Mouse (Mus musculus) MEL (cell line): ENCODE data around the gene Zfp652. TPM values are rescaled to one million over a fixed set of nuclear protein-coding genes. Genes with fewer than 3 reads are reported as not detected.

Experiments used
- DNase-seq: peaks from one replicate; pipeline ENCODE4 v3.0.0; 2011; ENCODE audit warnings: low read depth, low spot score
- H3K27ac ChIP-seq: 2 replicates; pipeline ENCODE4 v1.5.1; 2012; ENCODE audit warnings: low read depth, mild to moderate bottlenecking, control low read depth, low read length, moderate library complexity; ENCODE audit not compliant: control insufficient read depth
- H3K27me3 ChIP-seq, 2 experiments: fragments of 150-350 bp in 1 of 2; sonication (generic) in 1 of 2; 2 replicates each; pipeline ENCODE4 v1.6.1; 2012; ENCODE audit warnings: low read length in 2 of 2, mild to moderate bottlenecking in 2 of 2, improper control_type of control experiment in 1 of 2, moderate library complexity in 1 of 2; ENCODE audit not compliant: insufficient read depth in 2 of 2, control insufficient read depth in 1 of 2
- H3K36me3 ChIP-seq, 2 experiments: 2 replicates each; pipeline ENCODE4 v1.6.1; 2012 to 2014; ENCODE audit warnings: low read length in 2 of 2, improper control_type of control experiment in 1 of 2, inconsistent platforms in 1 of 2, mild to moderate bottlenecking in 1 of 2; ENCODE audit not compliant: insufficient read depth in 2 of 2, control insufficient read depth in 1 of 2
- H3K4me1 ChIP-seq, 2 experiments: fragments of 150-350 bp in 1 of 2; sonication (generic) in 1 of 2; 2 replicates each; pipeline ENCODE4 v1.6.1; 2012; ENCODE audit warnings: low read length in 2 of 2, improper control_type of control experiment in 1 of 2, mild to moderate bottlenecking in 1 of 2; ENCODE audit not compliant: insufficient read depth in 2 of 2, control insufficient read depth in 1 of 2
- H3K4me3 ChIP-seq, 2 experiments: fragments of 150-350 bp in 1 of 2; sonication (generic) in 1 of 2; 2 replicates each; pipeline ENCODE4 v1.5.1; 2012; ENCODE audit warnings: low read depth in 2 of 2, low read length in 2 of 2, mild to moderate bottlenecking in 2 of 2, moderate library complexity in 2 of 2, control low read depth in 1 of 2, improper control_type of control experiment in 1 of 2; ENCODE audit not compliant: control insufficient read depth in 1 of 2, insufficient read depth in 1 of 2
- H3K79me2 ChIP-seq: 2 replicates; pipeline ENCODE4 v1.6.1; 2012; ENCODE audit warnings: mild to moderate bottlenecking, low read length, moderate library complexity; ENCODE audit not compliant: control insufficient read depth, poor library complexity, insufficient read depth
- H3K9ac ChIP-seq: 2 replicates; pipeline ENCODE4 v1.6.1; 2012; ENCODE audit warnings: low read depth, mild to moderate bottlenecking, control low read depth, low read length, moderate library complexity; ENCODE audit not compliant: control insufficient read depth, poor library complexity, severe bottlenecking
- H3K9me3 ChIP-seq: fragments of 150-350 bp; sonication (generic); replicated peaks from 2 replicates; pipeline ENCODE4 v1.6.1; 2012; ENCODE audit warnings: mild to moderate bottlenecking, low read length, improper control_type of control experiment, moderate library complexity; ENCODE audit not compliant: insufficient read depth
- CHD2 ChIP-seq: IDR thresholded peaks from 2 replicates; pipeline ENCODE4 v1.6.1; 2011; ENCODE audit warnings: low read length, improper control_type of control experiment
- CTCF ChIP-seq, 3 experiments: IDR thresholded peaks in 2 of 3; conservative IDR thresholded peaks in 1 of 3; 2 replicates each; pipeline ENCODE4 v1.5.1; 2011 to 2012; ENCODE audit warnings: low read length in 3 of 3, low read depth in 2 of 3, mild to moderate bottlenecking in 2 of 3, improper control_type of control experiment in 1 of 3, inconsistent platforms in 1 of 3, mixed read lengths in 1 of 3, moderate library complexity in 1 of 3; ENCODE audit not compliant: control insufficient read depth in 1 of 3, insufficient read depth in 1 of 3, poor library complexity in 1 of 3, severe bottlenecking in 1 of 3
- ELF1 ChIP-seq: IDR thresholded peaks from 2 replicates; pipeline ENCODE4 v1.6.1; 2014; ENCODE audit warnings: low read depth, mild to moderate bottlenecking, inconsistent platforms, low read length, improper control_type of control experiment, moderate library complexity
- EP300 ChIP-seq, 2 experiments: IDR thresholded peaks; 2 replicates each; pipeline ENCODE4 v1.6.1; 2011; ENCODE audit warnings: improper control_type of control experiment in 2 of 2, low read length in 2 of 2, low read depth in 1 of 2, mild to moderate bottlenecking in 1 of 2
- GABPA ChIP-seq: IDR thresholded peaks from 2 replicates; pipeline ENCODE4 v1.6.1; 2012; ENCODE audit warnings: low read depth, mild to moderate bottlenecking, inconsistent platforms, low read length, improper control_type of control experiment, moderate library complexity
- HCFC1 ChIP-seq: IDR thresholded peaks from 2 replicates; pipeline ENCODE4 v1.6.1; 2012; ENCODE audit warnings: low read depth, mild to moderate bottlenecking, inconsistent platforms, low read length, improper control_type of control experiment, moderate library complexity
- JUND ChIP-seq: IDR thresholded peaks from 2 replicates; pipeline ENCODE4 v1.6.1; 2011; ENCODE audit warnings: low read depth, mild to moderate bottlenecking, improper control_type of control experiment, low read length
- KAT2A ChIP-seq: conservative IDR thresholded peaks from 2 replicates; pipeline ENCODE4 v1.6.1; 2012; ENCODE audit warnings: low read depth, low read length, improper control_type of control experiment, inconsistent platforms
- MEF2A ChIP-seq: IDR thresholded peaks from 2 replicates; pipeline ENCODE4 v1.6.1; 2014; ENCODE audit warnings: low read depth, mild to moderate bottlenecking, inconsistent platforms, low read length, improper control_type of control experiment; ENCODE audit not compliant: poor library complexity, insufficient replicate concordance, severe bottlenecking; ENCODE audit errors: extremely low read depth
- MYB ChIP-seq: IDR thresholded peaks from 2 replicates; pipeline ENCODE4 v1.6.1; 2011; ENCODE audit warnings: mild to moderate bottlenecking, low read depth, low read length, improper control_type of control experiment
- MYC ChIP-seq: IDR thresholded peaks from 2 replicates; pipeline ENCODE4 v1.6.1; 2011; ENCODE audit warnings: low read depth, mild to moderate bottlenecking, low read length, improper control_type of control experiment, moderate library complexity
- NELFE ChIP-seq: IDR thresholded peaks from 2 replicates; pipeline ENCODE4 v1.6.1; 2011; ENCODE audit warnings: low read depth, low read length, improper control_type of control experiment
- NRF1 ChIP-seq: IDR thresholded peaks from 2 replicates; pipeline ENCODE4 v1.6.1; 2014; ENCODE audit warnings: low read depth, mild to moderate bottlenecking, inconsistent platforms, low read length, improper control_type of control experiment, moderate library complexity; ENCODE audit not compliant: poor library complexity, insufficient read depth, severe bottlenecking
- POLR2A ChIP-seq, 2 experiments: IDR thresholded peaks; 2 replicates each; pipeline ENCODE4 v1.6.1; 2011 to 2012; ENCODE audit warnings: low read length in 2 of 2, mild to moderate bottlenecking in 2 of 2, control low read depth in 1 of 2, improper control_type of control experiment in 1 of 2, low read depth in 1 of 2, moderate library complexity in 1 of 2; ENCODE audit not compliant: control insufficient read depth in 1 of 2, insufficient read depth in 1 of 2, poor library complexity in 1 of 2
- POLR2AphosphoS5 ChIP-seq: IDR thresholded peaks from 2 replicates; pipeline ENCODE4 v1.6.1; 2012; ENCODE audit warnings: low read depth, borderline replicate concordance, mild to moderate bottlenecking, inconsistent platforms, low read length, moderate library complexity, mixed read lengths
- SIN3A ChIP-seq: IDR thresholded peaks from 2 replicates; pipeline ENCODE4 v1.6.1; 2012; ENCODE audit warnings: low read length, improper control_type of control experiment, inconsistent platforms
- SMC3 ChIP-seq: IDR thresholded peaks from 2 replicates; pipeline ENCODE4 v1.6.1; 2011; ENCODE audit warnings: low read depth, low read length, improper control_type of control experiment
- TAL1 ChIP-seq: IDR thresholded peaks from 2 replicates; pipeline ENCODE4 v1.6.1; 2012; ENCODE audit warnings: mild to moderate bottlenecking, inconsistent platforms, low read length, moderate library complexity, mixed read lengths
- TCF12 ChIP-seq: IDR thresholded peaks from 2 replicates; pipeline ENCODE4 v1.6.1; 2014; ENCODE audit warnings: low read depth, mild to moderate bottlenecking, inconsistent platforms, low read length, improper control_type of control experiment, moderate library complexity
- UBTF ChIP-seq: IDR thresholded peaks from 2 replicates; pipeline ENCODE4 v1.6.1; 2012; ENCODE audit warnings: low read depth, mild to moderate bottlenecking, inconsistent platforms, low read length, improper control_type of control experiment, moderate library complexity, borderline replicate concordance; ENCODE audit not compliant: insufficient read depth
- USF1 ChIP-seq: IDR thresholded peaks from 2 replicates; pipeline ENCODE4 v1.6.1; 2014; ENCODE audit warnings: low read depth, mild to moderate bottlenecking, inconsistent platforms, low read length, improper control_type of control experiment, moderate library complexity
- ZC3H11A ChIP-seq: IDR thresholded peaks from 2 replicates; pipeline ENCODE4 v1.6.1; 2012; ENCODE audit warnings: low read depth, mild to moderate bottlenecking, inconsistent platforms, low read length, improper control_type of control experiment
- ZKSCAN1 ChIP-seq: IDR thresholded peaks from 2 replicates; pipeline ENCODE4 v1.6.1; 2012; ENCODE audit warnings: low read depth, mild to moderate bottlenecking, inconsistent platforms, low read length, improper control_type of control experiment, moderate library complexity
- ZNF384 ChIP-seq: IDR thresholded peaks from 2 replicates; pipeline ENCODE4 v1.6.1; 2012; ENCODE audit warnings: low read depth, mild to moderate bottlenecking, inconsistent platforms, low read length, improper control_type of control experiment
- polyA plus RNA-seq, 2 experiments: library from polyadenylated mRNA; stranded (reverse) in 1 of 2; unstranded in 1 of 2; fragments of >175 nt in 1 of 2; fragments of >200 nt in 1 of 2; gene quantifications; 2 replicates each; pipeline versions ENCODE4 v1.2.1 to v1.2.4; 2012; ENCODE audit warnings: low replicate concordance in 2 of 2, low read depth in 1 of 2; ENCODE audit not compliant: insufficient read length in 2 of 2, insufficient read depth in 1 of 2, missing spikeins in 1 of 2
- total RNA-seq: library from RNA; depleted of rRNA; stranded (reverse); fragments of 300-350 nt; gene quantifications from 2 replicates; pipeline ENCODE4 v1.2.3, GENCODE M21; 2012

Gene Zfp652
- total and polyA plus RNA-seq, 3 experiments: 19.3 to 38.5 (median 31.8) TPM

GRCm38 (mm10) chr11:95842953-95843352 is 130.5 kb downstream of the Zfp652 start:
- Histone ChIP-seq H3K4me3 (peak overlapping the region; percentile 30 to 31), H3K27me3 (no peaks in the 10 kb centered on the region), H3K79me2 (no peaks in the 10 kb centered on the region; the same call in 1 of the 2 replicates), H3K9me3 (no peaks in the 10 kb centered on the region), H3K36me3 (peaks cover 0 to 13% of the 10 kb centered on the region in 2 experiments; a peak in 2 of 4 replicates), H3K4me1 (peaks cover 8 to 38% of the 10 kb centered on the region in 2 experiments), H3K27ac (0 out of 2 replicates have a peak overlapping the region, but pooled peaks have one; percentile 2), H3K9ac (peak overlapping the region; percentile 52; the same call in 1 of the 2 replicates)
- peak; percentile 81 for DNase-seq
- no peak for TF ChIP-seq ZC3H11A
- 0 out of 2 replicates have a peak, but pooled peaks have one; percentile 6 for TF ChIP-seq SIN3A
- no peak for TF ChIP-seq SMC3
- TF ChIP-seq TAL1: no peak
- TF ChIP-seq MYC: 0 out of 2 replicates have a peak, but pooled peaks have one; percentile 39
- TF ChIP-seq CHD2: no peak; the same call in 1 of the 2 replicates
- peak in 1 of 2 experiments; percentile 25; a peak in 1 of 4 replicates for TF ChIP-seq EP300 (IDR thresholded peaks at IDR 0.05; ENCODE audit: low read depth in 1 of 2, low read length in 2 of 2)
- no peak for TF ChIP-seq POLR2A (IDR thresholded peaks at IDR 0.05; ENCODE audit: control insufficient read depth in 1 of 2, insufficient read depth in 1 of 2, low read depth in 1 of 2, low read length in 2 of 2, poor library complexity in 1 of 2)
- TF ChIP-seq HCFC1: no peak
- TF ChIP-seq USF1: peak; percentile 54
- TF ChIP-seq ZKSCAN1: 0 out of 2 replicates have a peak, but pooled peaks have one; percentile 36

DNA sequence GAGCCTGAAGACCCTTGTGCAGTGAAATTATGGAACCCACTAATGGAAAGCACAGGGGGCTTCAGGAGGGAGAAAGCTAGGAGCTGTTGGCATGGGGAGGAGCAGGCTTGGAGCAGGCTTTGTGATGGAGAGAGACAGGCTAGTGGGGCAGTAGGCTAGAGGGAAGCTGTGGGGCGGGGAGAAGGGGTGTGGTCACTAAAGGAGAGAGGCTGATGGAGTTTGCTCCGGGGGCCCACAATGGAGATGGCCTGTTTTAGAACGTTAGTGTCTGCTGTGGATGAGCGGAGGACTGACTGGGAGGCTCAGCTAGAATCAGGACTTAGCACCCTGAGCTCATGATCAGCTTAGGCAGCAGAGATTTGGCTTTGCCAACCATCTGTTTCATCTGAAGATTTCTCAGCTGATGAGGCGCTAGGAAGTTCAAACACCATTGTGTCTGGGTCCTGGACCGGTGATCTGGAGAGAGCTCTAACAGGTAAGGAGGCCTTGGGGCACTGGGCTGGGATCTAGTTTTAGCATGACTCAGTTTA is 131.0 kb downstream of the Zfp652 start:
- Histone ChIP-seq H3K27me3 (no peaks in the 10 kb centered on the region), H3K4me1 (peaks cover 6 to 32% of the 10 kb centered on the region in 2 experiments), H3K9me3 (no peaks in the 10 kb centered on the region), H3K9ac (no peak overlapping the region)
- TF ChIP-seq UBTF: no peak
- no peak for TF ChIP-seq EP300 (IDR thresholded peaks at IDR 0.05; ENCODE audit: low read depth in 1 of 2, low read length in 2 of 2)
- no peak for TF ChIP-seq TAL1
- no peak for TF ChIP-seq JUND
- TF ChIP-seq NRF1: no peak
- TF ChIP-seq MYB: no peak
- TF ChIP-seq TCF12: no peak
- no peak for TF ChIP-seq POLR2AphosphoS5
- no peak for TF ChIP-seq KAT2A
- TF ChIP-seq POLR2A (IDR thresholded peaks at IDR 0.05; ENCODE audit: control insufficient read depth in 1 of 2, insufficient read depth in 1 of 2, low read depth in 1 of 2, low read length in 2 of 2, poor library complexity in 1 of 2): no peak
- TF ChIP-seq NELFE: no peak
- no peak for TF ChIP-seq MEF2A
- no peak for TF ChIP-seq GABPA
- no peak for TF ChIP-seq CTCF (IDR thresholded peaks at IDR 0.05 in 2 of 3, conservative IDR thresholded peaks at IDR 0.05 in 1 of 3; ENCODE audit: control insufficient read depth in 1 of 3, insufficient read depth in 1 of 3, low read depth in 2 of 3, low read length in 3 of 3, poor library complexity in 1 of 3, severe bottlenecking in 1 of 3)
- no peak for TF ChIP-seq ZNF384
- TF ChIP-seq ELF1: no peak
- TF ChIP-seq, all 39 proteins: peak for 0
- Histone ChIP-seq H3K27ac (no peak overlapping the region), H3K4me3 (no peak overlapping the region), H3K36me3 (peaks cover 0 to 10% of the 10 kb centered on the region in 2 experiments; a peak in 2 of 4 replicates), H3K79me2 (no peaks in the 10 kb centered on the region; the same call in 1 of the 2 replicates)
- DNase-seq: no peak
